Mouse (Mus musculus) spleen, adult 2 months (tissue): Measurements from ENCODE around the gene Gm20403. TPM values are rescaled to one million over a fixed set of nuclear protein-coding genes. Genes with fewer than 3 reads are reported as not detected.
"Not testable (repeated sequence)": the region's sequence is repeated elsewhere in the genome, so short reads cannot be mapped to it uniquely, and the experiment has no call there.

Experiments used
- DNase-seq, 2 experiments: peaks; one replicate each; pipeline versions ENCODE4 v3.0.0 to v3.0.0-alpha.2; 2012 to 2021; ENCODE audit warnings: low spot score in 2 of 2, low read depth in 1 of 2
- H3K27ac ChIP-seq: fragments of 200-500 bp; 2 replicates; pipeline ENCODE4 v1.5.1; 2012; ENCODE audit warnings: low read length, inconsistent platforms; ENCODE audit not compliant: insufficient read depth
- H3K27me3 ChIP-seq: fragments of 200-500 bp; 2 replicates; pipeline ENCODE4 v1.6.1; 2012; ENCODE audit warnings: mild to moderate bottlenecking, moderate library complexity, low read length, inconsistent platforms; ENCODE audit not compliant: control insufficient read depth, insufficient read depth
- H3K36me3 ChIP-seq: fragments of 200-500 bp; 2 replicates; pipeline ENCODE4 v1.6.1; 2012; ENCODE audit warnings: mild to moderate bottlenecking, low read length, inconsistent platforms; ENCODE audit not compliant: control insufficient read depth, insufficient read depth
- H3K4me1 ChIP-seq: fragments of 200-500 bp; 2 replicates; pipeline ENCODE4 v1.6.1; 2011; ENCODE audit warnings: inconsistent platforms; ENCODE audit not compliant: control insufficient read depth, insufficient read depth, insufficient read length
- H3K4me3 ChIP-seq: fragments of 200-500 bp; 2 replicates; pipeline ENCODE4 v1.5.1; 2011; ENCODE audit warnings: mild to moderate bottlenecking, inconsistent platforms; ENCODE audit not compliant: insufficient read depth, insufficient read length; ENCODE audit errors: extremely low read depth
- CTCF ChIP-seq: fragments of 200-500 bp; IDR thresholded peaks from 2 replicates; pipeline ENCODE4 v1.5.1; 2011; ENCODE audit warnings: mild to moderate bottlenecking, inconsistent platforms; ENCODE audit not compliant: insufficient read depth, insufficient read length, insufficient replicate concordance; ENCODE audit errors: extremely low read depth
- POLR2A ChIP-seq: fragments of 200-500 bp; IDR thresholded peaks from 2 replicates; pipeline ENCODE4 v1.6.1; 2011; ENCODE audit warnings: low read depth, low read length, inconsistent platforms
- WGBS: fragments of 180-500 bp; shearing (Covaris S2); methylation state at CpG from one replicate; pipeline ENCODE4 v1.1.7; 2018; 5-methylcytosine and 5-hydroxymethylcytosine counted together
- polyA plus RNA-seq: library from polyadenylated mRNA; depleted of rRNA; stranded (reverse); fragments of >200 nt; gene quantifications from 2 replicates; pipeline ENCODE4 v1.2.3, GENCODE M21; 2012; rRNA removed

The Gm20403 gene
- polyA plus RNA-seq, 1 experiment: not detected

GRCm38 (mm10) chr12:54959569-54959968, 26.8 kb downstream of the Gm20403 start:
- Histone ChIP-seq H3K4me3 (no peak overlapping the region), H3K27ac (no peak overlapping the region), H3K36me3 (peaks cover 7% of the 10 kb centered on the region), H3K4me1 (no peaks in the 10 kb centered on the region; the same call in 1 of the 2 replicates), H3K27me3 (no peaks in the 10 kb centered on the region)
- no peak for DNase-seq
- 54% methylated on average over 2 of the region's 2 CpGs for WGBS
- TF ChIP-seq POLR2A (no peak), CTCF (no peak)

GRCm38 (mm10) chr12:54956974-54957373, 29.4 kb downstream of the Gm20403 start:
- WGBS: 13% methylated on average over 2 of the region's 2 CpGs
- Histone ChIP-seq H3K27me3 (no peaks in the 10 kb centered on the region), H3K36me3 (peaks cover 13% of the 10 kb centered on the region), H3K27ac (no peak overlapping the region), H3K4me3 (no peak overlapping the region), H3K4me1 (no peaks in the 10 kb centered on the region; the same call in 1 of the 2 replicates)
- TF ChIP-seq CTCF (no peak), POLR2A (no peak)
- DNase-seq: no peak

DNA sequence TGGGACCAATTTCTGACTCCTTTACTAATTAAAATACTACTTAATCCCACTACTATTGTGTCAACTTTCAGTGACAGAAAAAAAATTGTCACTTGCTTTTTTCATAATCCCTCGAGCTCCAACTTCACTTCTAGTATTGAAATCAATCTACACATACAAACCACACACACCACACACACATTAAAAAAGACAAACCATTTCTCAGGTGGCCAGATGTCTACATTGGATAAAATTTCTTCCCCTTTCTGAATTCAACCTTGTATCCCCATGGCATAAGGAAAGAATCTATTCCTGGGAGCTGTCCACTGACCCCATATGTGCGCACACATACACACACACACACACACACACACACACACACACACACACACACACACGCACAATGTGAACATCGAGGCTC, 29.9 kb downstream of the Gm20403 start:
- no peak for TF ChIP-seq CTCF
- TF ChIP-seq POLR2A: no peak
- Histone ChIP-seq H3K4me3 (no peak overlapping the region), H3K27ac (no peak overlapping the region; the same call in 1 of the 2 replicates), H3K27me3 (no peaks in the 10 kb centered on the region), H3K36me3 (peaks cover 15% of the 10 kb centered on the region), H3K4me1 (no peaks in the 10 kb centered on the region; the same call in 1 of the 2 replicates)
- 74% methylated on average over 4 of the region's 4 CpGs for WGBS
- no peak for DNase-seq

GRCm38 (mm10) chr12:54946116-54946515, 40.2 kb downstream of the Gm20403 start:
- Histone ChIP-seq H3K27ac (no peak overlapping the region), H3K4me1 (no peaks in the 10 kb centered on the region), H3K27me3 (no peaks in the 10 kb centered on the region), H3K4me3 (no peak overlapping the region), H3K36me3 (peaks cover 20% of the 10 kb centered on the region)
- 97% methylated on average over 6 of the region's 6 CpGs for WGBS
- DNase-seq: no peak
- TF ChIP-seq POLR2A (no peak), CTCF (no peak)

GRCm38 (mm10) chr12:54942586-54943157, 43.7 kb downstream of the Gm20403 start:
- 92% methylated on average over 6 of the region's 6 CpGs for WGBS
- peaks cover 33% of the 10 kb centered on the region for H3K36me3 ChIP-seq

DNA sequence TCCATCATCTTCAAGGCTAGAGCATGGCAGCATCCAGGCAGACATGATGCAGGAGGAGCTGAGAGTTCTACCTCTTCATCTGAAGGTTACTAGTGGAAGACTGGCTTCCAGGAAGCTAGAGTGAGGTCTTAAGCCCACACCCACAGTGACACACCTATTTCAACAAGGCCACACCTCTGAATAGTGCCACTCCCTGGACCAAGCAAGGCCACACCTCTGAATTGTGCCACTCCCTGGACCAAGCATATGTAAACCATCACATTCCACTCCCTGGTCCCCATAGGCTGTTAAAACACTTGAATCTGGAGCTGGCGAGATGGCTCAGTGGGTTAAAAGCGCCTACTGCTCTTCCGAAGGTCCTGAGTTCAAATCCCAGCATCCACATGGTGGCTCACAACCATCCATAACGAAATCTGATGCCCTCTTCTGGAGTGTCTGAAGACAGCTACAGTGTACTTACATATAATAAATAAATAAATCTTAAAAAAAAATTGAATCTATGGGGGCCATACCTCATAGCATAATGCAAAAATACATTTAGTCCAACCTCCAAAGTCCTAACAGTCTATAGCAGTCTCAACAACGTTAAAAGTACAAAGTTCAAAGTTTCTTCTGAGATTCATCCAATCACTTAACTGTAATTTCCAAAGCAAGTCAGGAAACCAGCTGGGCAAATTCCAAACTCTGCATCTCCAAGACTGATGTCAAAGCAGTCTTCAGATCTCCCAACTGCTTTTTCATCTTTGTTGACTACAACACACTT, 48.6 kb downstream of the Gm20403 start:
- not testable (repeated sequence) for H3K4me3 ChIP-seq, H3K27me3 ChIP-seq, H3K4me1 ChIP-seq, H3K27ac ChIP-seq, DNase-seq
- H3K36me3 ChIP-seq: peaks cover 28% of the 10 kb centered on the region
- WGBS: 95% methylated on average over 5 of the region's 5 CpGs

More at GRCm38 (mm10) chr12:54942586-54943157, 43.7 kb downstream of the Gm20403 start:
- H3K4me1 ChIP-seq, DNase-seq, H3K27ac ChIP-seq, H3K4me3 ChIP-seq, H3K27me3 ChIP-seq: not testable (repeated sequence)

Other genes starting within 250 kb of the Gm20403 start
- gene Snx6, start 190.8 kb downstream of the Gm20403 start, polyA plus RNA-seq: 8.9 and 11.9 TPM in 2 replicates
- 2.0 and 3.4 TPM in 2 replicates for gene Cfl2, start 123.7 kb downstream of the Gm20403 start, polyA plus RNA-seq
- gene Baz1a, start 27.8 kb upstream of the Gm20403 start, polyA plus RNA-seq: 8.1 and 8.2 TPM in 2 replicates
- 2.2 and 3.1 TPM in 2 replicates for gene 2700097O09Rik, start 93.6 kb upstream of the Gm20403 start, polyA plus RNA-seq
- gene Srp54a, start 93.7 kb upstream of the Gm20403 start, polyA plus RNA-seq: 10.5 and 10.6 TPM in 2 replicates
- 3.4 and 4.9 TPM in 2 replicates for gene Fam177a, start 137.9 kb upstream of the Gm20403 start, polyA plus RNA-seq
- gene Srp54b, start 168.6 kb upstream of the Gm20403 start, polyA plus RNA-seq: 15.2 and 16.2 TPM in 2 replicates
- gene 1700047I17Rik2, start 213.1 kb upstream of the Gm20403 start, polyA plus RNA-seq: not detected in 2 replicates
- gene Srp54c, start 243.6 kb upstream of the Gm20403 start, polyA plus RNA-seq: 2.6 and 3.8 TPM in 2 replicates